11 mouse cellular contexts compared by ENCODE assay signal in the genomic region with DNA sequence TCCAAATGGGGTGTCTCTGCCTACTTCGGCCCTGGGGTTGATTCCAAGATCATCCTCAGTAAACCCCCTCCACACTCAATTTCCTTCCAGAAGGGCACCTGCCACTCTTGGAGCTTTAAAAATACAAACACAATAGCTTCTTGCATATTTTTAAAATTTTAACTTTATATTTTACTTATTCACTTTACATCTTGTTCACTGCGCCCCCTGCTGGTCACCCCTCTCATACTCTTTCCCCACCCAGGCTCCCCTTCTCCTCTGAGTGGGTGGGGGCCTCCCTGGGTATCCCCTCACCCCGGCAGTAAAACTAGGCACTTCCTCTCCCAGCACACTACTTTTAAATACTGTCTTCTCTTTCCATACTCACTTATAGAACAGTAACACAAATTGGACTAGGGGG.
DNase-seq lines count a peak whose midpoint lies in the region; ATAC-seq and TF ChIP-seq lines count a peak whose summit lies in the region.
"Had no signal": no experiment of that assay in that cellular context is flagged by ENCODE, and none has a peak within 500 bp of the region (broad histone marks: within the 10 kb centered on the region; RNA-seq: fewer than 3 reads in every experiment).

No protein-coding gene starts in this region.

- peak; percentile 56 for TF ChIP-seq CTCF in gastrocnemius, adult 2 months (IDR thresholded peaks at IDR 0.05)
- TF ChIP-seq CTCF in testis, adult 2 months (IDR thresholded peaks at IDR 0.05; ENCODE audit: control insufficient read depth, insufficient read depth, insufficient replicate concordance, low read depth, low read length): peak; percentile 26; the same call in 1 of the 2 replicates
- TF ChIP-seq CTCF in liver, postnatal 0 days (IDR thresholded peaks at IDR 0.05; ENCODE audit: low read depth): 0 out of 2 replicates have a peak, but pooled peaks have one; percentile 11

- H3K9me3 ChIP-seq in liver, postnatal 0 days (ENCODE audit: low read length): peaks cover 10% of the 10 kb centered on the region
- H3K9me3 ChIP-seq in midbrain, embryonic 11.5 days (ENCODE audit: control insufficient read depth, low read length): no peaks in the 10 kb centered on the region; the same call in 1 of the 2 replicates
- H3K9me3 ChIP-seq: lung, embryonic 15.5 days had no signal

- peak; percentile 27 for DNase-seq in gastrocnemius, adult 2 months
- DNase-seq in gastrocnemius, postnatal 25 days: no peak
- no peak for DNase-seq in testis, postnatal 14 days (ENCODE audit: low spot score)
- no peak for DNase-seq in liver, postnatal 0 days
- peak; percentile 63 for DNase-seq in thymus, postnatal 4 days
- DNase-seq in cerebellum, postnatal 4 days (ENCODE audit: low spot score in 2 of 2): no peak
- DNase-seq in midbrain, embryonic 11.5 days (ENCODE audit: low spot score, missing footprints): no peak
- DNase-seq: right cerebral cortex, postnatal 25 days had no signal

- no peak overlapping the region for H3K9ac ChIP-seq in liver, postnatal 0 days (replicated peaks)
- no peak overlapping the region for H3K9ac ChIP-seq in midbrain, embryonic 11.5 days (ENCODE audit: low read length)
- H3K9ac ChIP-seq: lung, embryonic 15.5 days had no signal

- no peak for TF ChIP-seq EP300 in liver, postnatal 0 days (IDR thresholded peaks at IDR 0.05; ENCODE audit: low read depth)

- TF ChIP-seq POLR2A in testis, adult 2 months (IDR thresholded peaks at IDR 0.05; ENCODE audit: control insufficient read depth, low read depth, low read length): no peak

- no peak for ATAC-seq in liver, postnatal 0 days
- ATAC-seq in midbrain, embryonic 11.5 days (ENCODE audit: low FRiP score): no peak

- no peaks in the 10 kb centered on the region for H3K36me3 ChIP-seq in testis, adult 2 months (ENCODE audit: control insufficient read depth, insufficient read depth, low read length)
- H3K36me3 ChIP-seq in liver, postnatal 0 days (replicated peaks; ENCODE audit: insufficient read depth, low read length): no peaks in the 10 kb centered on the region
- no peaks in the 10 kb centered on the region for H3K36me3 ChIP-seq in midbrain, embryonic 11.5 days (ENCODE audit: control insufficient read depth, insufficient read depth, low read length)
- H3K36me3 ChIP-seq: lung, embryonic 15.5 days had no signal

- no peaks in the 10 kb centered on the region for H3K27me3 ChIP-seq in testis, adult 2 months (ENCODE audit: control insufficient read depth, insufficient read depth, low read length)
- H3K27me3 ChIP-seq in liver, postnatal 0 days (ENCODE audit: insufficient read depth, low read length): no peaks in the 10 kb centered on the region
- H3K27me3 ChIP-seq in midbrain, embryonic 11.5 days (ENCODE audit: control insufficient read depth, insufficient read depth, low read length): no peaks in the 10 kb centered on the region
- H3K27me3 ChIP-seq: lung, embryonic 15.5 days had no signal

- no peak overlapping the region for H3K4me3 ChIP-seq in gastrocnemius, adult 2 months
- no peak overlapping the region for H3K4me3 ChIP-seq in testis, adult 2 months (ENCODE audit: control insufficient read depth, low read depth, low read length)
- H3K4me3 ChIP-seq in liver, postnatal 0 days (ENCODE audit: low read depth, low read length): no peak overlapping the region
- H3K4me3 ChIP-seq in midbrain, embryonic 11.5 days (ENCODE audit: low read depth, low read length): no peak overlapping the region
- H3K4me3 ChIP-seq: lung, embryonic 15.5 days had no signal

- 73% methylated on average over 3 of the region's 3 CpGs for WGBS in liver, postnatal 0 days (ENCODE audit: insufficient replicate concordance)
- WGBS in midbrain, embryonic 11.5 days: 90% methylated on average over 3 of the region's 3 CpGs

- intact Hi-C loops in gastrocnemius, adult 2 months (cut with DNase I): loop anchor here (1.0 kb wide), 1 partner anchor 50 kb away; no protein-coding TSS in a partner anchor

- H3K4me2 ChIP-seq in liver, postnatal 0 days (ENCODE audit: low read depth, low read length): no peak overlapping the region
- H3K4me2 ChIP-seq in midbrain, embryonic 11.5 days: no peak overlapping the region
- H3K4me2 ChIP-seq: lung, embryonic 15.5 days had no signal

- no peak overlapping the region for H3K27ac ChIP-seq in gastrocnemius, adult 2 months
- no peak overlapping the region for H3K27ac ChIP-seq in testis, adult 2 months (ENCODE audit: control insufficient read depth, insufficient read depth, low read depth, low read length)
- H3K27ac ChIP-seq in liver, postnatal 0 days (ENCODE audit: low read depth): no peak overlapping the region
- H3K27ac ChIP-seq in midbrain, embryonic 11.5 days (ENCODE audit: low read depth, low read length): no peak overlapping the region
- H3K27ac ChIP-seq: kidney, postnatal 0 days; lung, embryonic 15.5 days had no signal

- H3K4me1 ChIP-seq in testis, adult 2 months (ENCODE audit: control insufficient read depth, insufficient read depth, low read length): peaks cover 8% of the 10 kb centered on the region
- H3K4me1 ChIP-seq in liver, postnatal 0 days (ENCODE audit: insufficient read depth): no peaks in the 10 kb centered on the region
- no peaks in the 10 kb centered on the region for H3K4me1 ChIP-seq in midbrain, embryonic 11.5 days (ENCODE audit: control insufficient read depth, insufficient read depth, low read length)
- H3K4me1 ChIP-seq: lung, embryonic 15.5 days had no signal

Comparison
In these comparisons a context has a peak if more than half of its experiments do, and no peak if none do; other contexts are left out.
1. DNase-seq: peak in gastrocnemius, adult 2 months (single experiment) and thymus, postnatal 4 days (single experiment); none in gastrocnemius, postnatal 25 days (single experiment), testis, postnatal 14 days (single experiment), liver, postnatal 0 days (single experiment), cerebellum, postnatal 4 days (0 of 2) and midbrain, embryonic 11.5 days (single experiment).
2. Peak in every context shown above with its lines, with median percentiles within 50 percentile points of each other: CTCF ChIP-seq.